Mouse (Mus musculus) effector memory CD4-positive, alpha-beta T cell, adult 7 months (primary cell): ENCODE data around the gene Samt3. TPM values are rescaled to one million over a fixed set of nuclear protein-coding genes. Genes with fewer than 3 reads are reported as not detected.

ENCODE experiments used
- polyA plus RNA-seq: library from polyadenylated mRNA; unstranded; fragments of 100-300 nt; shearing (Covaris generic); gene quantifications from one replicate; pipeline ENCODE4 v1.2.1, GENCODE M21; 2017

Gene Samt3
- not detected for polyA plus RNA-seq

GRCm38 (mm10) chrX:86043899-86044298 lies at the start of gene Samt3:
Gene Samt3 (plus strand): TSS chrX:86044199.

Other genes starting within 250 kb of the Samt3 start
- gene 5430427O19Rik, start 173.8 kb upstream of the Samt3 start, polyA plus RNA-seq = 21.9 TPM
- not detected for gene Nr0b1, start 147.6 kb downstream of the Samt3 start, polyA plus RNA-seq